Mouse (Mus musculus) gastrocnemius, adult 2 months (tissue): Measurements from ENCODE around the gene Kctd21. TPM values are rescaled to one million over a fixed set of nuclear protein-coding genes. Genes with fewer than 3 reads are reported as not detected.

Source experiments
- DNase-seq: peaks from one replicate; pipeline ENCODE4 v3.0.0; 2022
- H3K27ac ChIP-seq: fragments of 200-600 bp; 2 replicates; pipeline ENCODE4 v1.8.1; 2022; ENCODE audit warnings: mild to moderate bottlenecking
- H3K4me3 ChIP-seq: fragments of 200-600 bp; 2 replicates; pipeline ENCODE4 v1.8.1; 2022; ENCODE audit warnings: mild to moderate bottlenecking, moderate library complexity
- CTCF ChIP-seq: fragments of 200-600 bp; IDR thresholded peaks from 2 replicates; pipeline ENCODE4 v1.8.1; 2022; ENCODE audit warnings: antibody characterized with exemption, mild to moderate bottlenecking, moderate library complexity
- intact Hi-C: fragments of 180-260 bp; cut with DNase I; formaldehyde crosslinking; loops from one replicate; pipeline ENCODE4 v1.15.1; 2025
- total RNA-seq, 2 experiments: library from RNA; stranded (reverse); gene quantifications; 2 replicates each; pipeline ENCODE4 v1.2.3; 2021

Gene Kctd21
- total RNA-seq, 2 experiments from 2014 or later = 3.4 to 5.1 TPM

- Histone ChIP-seq H3K4me3 (no peak overlapping the region), H3K27ac (peak overlapping the region; percentile 76)
- intact Hi-C loops = no loop called here
- TF ChIP-seq CTCF = no peak
- peak; percentile 60 for DNase-seq
Observed at GRCm38 (mm10) chr7:97386806-97387370, 54.8 kb downstream of the Kctd21 start.

- H3K27ac ChIP-seq = peak overlapping the region; percentile 76
- no peak for TF ChIP-seq CTCF
- intact Hi-C loops = no loop called here
Observed at GRCm38 (mm10) chr7:97387561-97388147, 55.5 kb downstream of the Kctd21 start.

GRCm38 (mm10) chr7:97388541-97388940 is 56.4 kb downstream of the Kctd21 start:
- no peak for DNase-seq
- Histone ChIP-seq H3K4me3 (no peak overlapping the region), H3K27ac (peak overlapping the region; percentile 76; the same call in 1 of the 2 replicates)
- intact Hi-C loops = no loop called here
- TF ChIP-seq CTCF = no peak

More at GRCm38 (mm10) chr7:97387561-97388147, 55.5 kb downstream of the Kctd21 start:
- no peak overlapping the region for H3K4me3 ChIP-seq
- no peak for DNase-seq

- no peak for TF ChIP-seq CTCF
- intact Hi-C loops = no loop called here
- peak overlapping the region; percentile 68 for H3K27ac ChIP-seq
- DNase-seq = no peak
- H3K4me3 ChIP-seq = no peak overlapping the region
Observed at GRCm38 (mm10) chr7:97391293-97392078, 59.4 kb downstream of the Kctd21 start.

- H3K4me3 ChIP-seq = no peak overlapping the region
- TF ChIP-seq CTCF = no peak
- intact Hi-C loops = no loop called here
- DNase-seq = no peak
- H3K27ac ChIP-seq = peak overlapping the region; percentile 71
Observed at GRCm38 (mm10) chr7:97392079-97392445, 59.9 kb downstream of the Kctd21 start.

GRCm38 (mm10) chr7:97394375-97394774 is 62.2 kb downstream of the Kctd21 start:
- no peak overlapping the region for H3K4me3 ChIP-seq
- no peak overlapping the region for H3K27ac ChIP-seq
- intact Hi-C loops = no loop called here
- DNase-seq = no peak
- no peak for TF ChIP-seq CTCF

GRCm38 (mm10) chr7:97398943-97399342 is 66.8 kb downstream of the Kctd21 start:
- H3K27ac ChIP-seq = no peak overlapping the region
- H3K4me3 ChIP-seq = no peak overlapping the region
- intact Hi-C loops = no loop called here
- no peak for DNase-seq
- TF ChIP-seq CTCF = no peak

Other genes with a start within 250 kb of the Kctd21 start
- under 1 TPM; 0.45 to 0.64 TPM for gene Usp35, start 307 bp upstream of the Kctd21 start, total RNA-seq
- gene Alg8, start 39.3 kb downstream of the Kctd21 start, total RNA-seq = 1 to 10 TPM; 3.1 to 4.7 TPM
- 100 to 1,000 TPM; 254 to 341 TPM for gene Ndufc2, start 67.7 kb downstream of the Kctd21 start, total RNA-seq
- 10 to 100 TPM; 18.0 to 20.7 TPM for gene Thrsp, start 85.4 kb downstream of the Kctd21 start, total RNA-seq
- gene Kctd14, start 119.0 kb downstream of the Kctd21 start, total RNA-seq = under 1 TPM in 1 of 2 experiments, not detected in 1; 0.11 TPM
- gene Ints4, start 148.6 kb downstream of the Kctd21 start, total RNA-seq = 10 to 100 TPM; 26.6 to 29.7 TPM
- gene Aamdc, start 247.2 kb downstream of the Kctd21 start, total RNA-seq = 100 to 1,000 TPM; 113 to 130 TPM
- 10 to 100 TPM; 14.1 to 16.0 TPM for gene Rsf1, start 247.6 kb downstream of the Kctd21 start, total RNA-seq